Mouse (Mus musculus): ENCODE measurements at regions not wholly inside any gene's neighbourhood (a gene's known extent, or its start where the extent isn't known, plus 50 kb on each side); places are given as distances from the start of the nearest gene placed in this dataset.

GRCm38 (mm10) chr1:179906115-179906514 is 54.2 kb upstream of the Cdc42bpa start:
- no peak for DNase-seq (ENCODE audit: low read depth, low spot score)

GRCm38 (mm10) chr1:179892711-179893110 is 67.6 kb upstream of the Cdc42bpa start:
- no peak for DNase-seq (ENCODE audit: low read depth, low spot score)

GRCm38 (mm10) chr1:179887921-179888320 is 72.4 kb upstream of the Cdc42bpa start:
- no peak for DNase-seq (ENCODE audit: low read depth, low spot score)

GRCm38 (mm10) chr1:179881222-179881621 is 77.7 kb upstream of the Ahctf1 start:
- DNase-seq (ENCODE audit: low read depth, low spot score): no peak

- no peak for DNase-seq (ENCODE audit: low read depth, low spot score)
Measured at GRCm38 (mm10) chr1:179877893-179878292, 74.4 kb upstream of the Ahctf1 start.

- no peak for DNase-seq (ENCODE audit: low read depth, low spot score)
Measured at GRCm38 (mm10) chr1:179873772-179874555, 70.5 kb upstream of the Ahctf1 start.

GRCm38 (mm10) chr1:179871961-179872360 is 68.5 kb upstream of the Ahctf1 start:
- no peak for DNase-seq (ENCODE audit: low read depth, low spot score)

GRCm38 (mm10) chr1:179868656-179869055 is 65.2 kb upstream of the Ahctf1 start:
- no peak for DNase-seq (ENCODE audit: low read depth, low spot score)

- no peak for DNase-seq (ENCODE audit: low read depth, low spot score)
Measured at GRCm38 (mm10) chr1:179867493-179867892, 64.0 kb upstream of the Ahctf1 start.

GRCm38 (mm10) chr1:179866056-179866772 is 62.7 kb upstream of the Ahctf1 start:
- no peak for DNase-seq (ENCODE audit: low read depth, low spot score)

GRCm38 (mm10) chr1:179865561-179865960 is 62.1 kb upstream of the Ahctf1 start:
- no peak for DNase-seq (ENCODE audit: low read depth, low spot score)

- no peak for DNase-seq (ENCODE audit: low read depth, low spot score)
Measured at GRCm38 (mm10) chr1:179864537-179865226, 61.2 kb upstream of the Ahctf1 start.

GRCm38 (mm10) chr1:179863420-179863819 is 59.9 kb upstream of the Ahctf1 start:
- no peak for DNase-seq (ENCODE audit: low read depth, low spot score)

- no peak for DNase-seq (ENCODE audit: low read depth, low spot score)
Measured at GRCm38 (mm10) chr1:179862941-179863340, 59.5 kb upstream of the Ahctf1 start.

- no peak for DNase-seq (ENCODE audit: low read depth, low spot score)
Measured at GRCm38 (mm10) chr1:179861776-179862175, 58.3 kb upstream of the Ahctf1 start.

- no peak for DNase-seq (ENCODE audit: low read depth, low spot score)
Measured at GRCm38 (mm10) chr1:179859552-179859902, 56.0 kb upstream of the Ahctf1 start.

- peak; percentile 30 for DNase-seq (ENCODE audit: low read depth, low spot score)
Measured at GRCm38 (mm10) chr1:179858780-179859551, 55.5 kb upstream of the Ahctf1 start.

- DNase-seq (ENCODE audit: low read depth, low spot score): no peak
Measured at GRCm38 (mm10) chr1:179854288-179854965, 50.9 kb upstream of the Ahctf1 start.
